Mouse (Mus musculus) cerebellum, adult 2 months (tissue): ENCODE measurements around the gene Pard3b. TPM values are rescaled to one million over a fixed set of nuclear protein-coding genes. Genes with fewer than 3 reads are reported as not detected.

Source experiments
- DNase-seq, 2 experiments: peaks; one replicate each; pipeline ENCODE4 v3.0.0; 2021
- H3K27ac ChIP-seq: fragments of 200-500 bp; 2 replicates; pipeline ENCODE4 v1.5.1; 2012; ENCODE audit warnings: low read length, control low read depth, inconsistent platforms; ENCODE audit not compliant: insufficient read depth
- H3K27me3 ChIP-seq: fragments of 200-500 bp; 2 replicates; pipeline ENCODE4 v1.6.1; 2012; ENCODE audit warnings: inconsistent platforms, mild to moderate bottlenecking, low read length, moderate library complexity; ENCODE audit not compliant: control insufficient read depth, insufficient read depth
- H3K4me1 ChIP-seq: fragments of 200-500 bp; 2 replicates; pipeline ENCODE4 v1.6.1; 2011; ENCODE audit warnings: low read length; ENCODE audit not compliant: control insufficient read depth, insufficient read depth
- H3K4me3 ChIP-seq: fragments of 200-500 bp; replicated peaks from 2 replicates; pipeline ENCODE3; 2011; ENCODE audit warnings: mild to moderate bottlenecking, low read depth, low read length, control low read depth; ENCODE audit not compliant: insufficient read depth
- CTCF ChIP-seq: fragments of 200-500 bp; IDR thresholded peaks from 2 replicates; pipeline ENCODE4 v1.5.1; 2011; ENCODE audit warnings: low read depth, mild to moderate bottlenecking, control low read depth, low read length, moderate library complexity, borderline replicate concordance; ENCODE audit not compliant: insufficient read depth
- POLR2A ChIP-seq: fragments of 200-500 bp; IDR thresholded peaks from 2 replicates; pipeline ENCODE4 v1.6.1; 2011; ENCODE audit warnings: low read length, control low read depth, borderline replicate concordance; ENCODE audit not compliant: insufficient read depth
- WGBS: fragments of 180-500 bp; shearing (Covaris S2); methylation state at CpG from one replicate; pipeline ENCODE4 v1.1.7; 2018; 5-methylcytosine and 5-hydroxymethylcytosine counted together
- polyA plus RNA-seq: library from polyadenylated mRNA; depleted of rRNA; stranded (reverse); fragments of >200 nt; gene quantifications from 2 replicates; pipeline ENCODE4 v1.2.3, GENCODE M21; 2012

Pard3b gene
- polyA plus RNA-seq, 1 experiment = 1.3 TPM

DNA sequence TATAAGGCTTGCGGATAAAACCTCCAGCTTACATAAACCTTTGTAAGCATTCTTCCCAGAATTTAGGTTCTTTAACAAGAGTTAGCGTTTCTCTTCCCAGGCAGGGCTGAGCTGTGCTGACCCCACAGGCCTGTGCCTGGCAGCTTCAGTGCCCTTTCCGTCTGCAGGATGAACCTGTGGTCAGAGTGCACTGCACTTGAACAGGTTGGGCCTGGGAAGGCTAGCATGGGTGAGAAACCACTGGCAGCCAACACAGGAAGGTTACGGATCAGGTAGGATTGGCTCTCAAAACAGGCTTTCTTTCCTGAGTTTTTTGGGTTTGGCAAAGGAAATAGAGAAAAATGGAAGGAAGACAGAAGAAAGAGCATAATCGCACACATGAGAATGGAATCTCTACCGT is 790.1 kb downstream of the Pard3b start:
- H3K4me3 ChIP-seq = no peak overlapping the region
- WGBS = 92% methylated on average over 6 of the region's 6 CpGs
- no peak for DNase-seq
- no peaks in the 10 kb centered on the region for H3K4me1 ChIP-seq
- TF ChIP-seq POLR2A (no peak), CTCF (no peak)
- no peak overlapping the region for H3K27ac ChIP-seq
- no peaks in the 10 kb centered on the region for H3K27me3 ChIP-seq

GRCm38 (mm10) chr1:62429333-62430182 is 790.9 kb downstream of the Pard3b start:
- DNase-seq = no peak
- H3K4me3 ChIP-seq = no peak overlapping the region
- H3K27ac ChIP-seq = no peak overlapping the region
- H3K27me3 ChIP-seq = no peaks in the 10 kb centered on the region
- TF ChIP-seq POLR2A (no peak), CTCF (no peak)
- 78% methylated on average over 17 of the region's 17 CpGs for WGBS
- H3K4me1 ChIP-seq = no peaks in the 10 kb centered on the region

- Histone ChIP-seq H3K4me3 (no peak overlapping the region), H3K4me1 (no peaks in the 10 kb centered on the region), H3K27me3 (no peaks in the 10 kb centered on the region), H3K27ac (no peak overlapping the region)
- TF ChIP-seq POLR2A = no peak
- no peak for TF ChIP-seq CTCF
- 88% methylated on average over 6 of the region's 6 CpGs for WGBS
- no peak for DNase-seq
These were observed 792.4 kb downstream of the Pard3b start for GRCm38 (mm10) chr1:62431054-62431453.

- 93% methylated on average over 5 of the region's 5 CpGs for WGBS
- DNase-seq = no peak
- H3K4me1 ChIP-seq = no peaks in the 10 kb centered on the region
- TF ChIP-seq CTCF = no peak
- no peak for TF ChIP-seq POLR2A
- H3K27me3 ChIP-seq = no peaks in the 10 kb centered on the region
- no peak overlapping the region for H3K4me3 ChIP-seq
- no peak overlapping the region for H3K27ac ChIP-seq
These were observed 795.3 kb downstream of the Pard3b start for GRCm38 (mm10) chr1:62433891-62434290.

DNA sequence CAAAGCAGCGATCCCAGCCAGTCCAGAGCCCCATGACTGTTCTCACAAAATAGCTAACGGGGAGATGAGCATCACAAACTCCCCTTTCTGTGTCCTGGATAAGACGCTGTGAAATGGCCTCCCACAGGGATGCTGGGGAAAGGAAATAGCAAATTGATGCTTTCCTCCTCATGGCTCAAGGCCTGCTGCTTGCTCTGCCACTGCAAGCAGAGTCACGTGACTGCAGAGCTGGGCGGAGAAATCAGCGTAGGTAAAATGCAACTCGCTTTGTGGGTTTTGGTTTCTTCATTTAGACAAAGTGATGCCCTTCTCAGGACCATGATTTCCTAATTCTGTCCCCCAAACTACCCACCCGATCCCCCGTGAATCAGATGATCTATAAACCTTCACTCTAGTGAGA is 797.2 kb downstream of the Pard3b start:
- Histone ChIP-seq H3K4me3 (no peak overlapping the region), H3K27ac (no peak overlapping the region), H3K4me1 (no peaks in the 10 kb centered on the region), H3K27me3 (no peaks in the 10 kb centered on the region)
- WGBS = 53% methylated on average over 9 of the region's 9 CpGs
- TF ChIP-seq POLR2A (no peak), CTCF (no peak)
- no peak for DNase-seq

- no peak overlapping the region for H3K27ac ChIP-seq
- H3K4me3 ChIP-seq = no peak overlapping the region
- whole genome bisulfite sequencing = 94% methylated on average over 3 of the region's 3 CpGs
- H3K27me3 ChIP-seq = no peaks in the 10 kb centered on the region
- no peak for DNase-seq
- no peaks in the 10 kb centered on the region for H3K4me1 ChIP-seq
- TF ChIP-seq CTCF (no peak), POLR2A (no peak)
These were observed 797.7 kb downstream of the Pard3b start for GRCm38 (mm10) chr1:62436304-62436703.

- Histone ChIP-seq H3K27ac (no peak overlapping the region), H3K4me3 (no peak overlapping the region), H3K27me3 (no peaks in the 10 kb centered on the region), H3K4me1 (no peaks in the 10 kb centered on the region)
- WGBS = 79% methylated on average over 3 of the region's 3 CpGs
- DNase-seq = no peak
- TF ChIP-seq POLR2A (no peak), CTCF (no peak)
These were observed 798.9 kb downstream of the Pard3b start for GRCm38 (mm10) chr1:62437493-62437892.

GRCm38 (mm10) chr1:62444406-62444805 is 805.8 kb downstream of the Pard3b start:
- Histone ChIP-seq H3K27ac (no peak overlapping the region), H3K4me3 (no peak overlapping the region), H3K4me1 (no peaks in the 10 kb centered on the region), H3K27me3 (no peaks in the 10 kb centered on the region)
- no peak for DNase-seq
- WGBS = 79% methylated on average over 3 of the region's 3 CpGs
- TF ChIP-seq POLR2A = no peak
- TF ChIP-seq CTCF = no peak
